ENCODE assay signal across 10 mouse cellular contexts in genomic region chr7:28570982-28571682, GRCm38 (mm10). TPM values are rescaled to one million over a fixed set of nuclear protein-coding genes. Genes with fewer than 3 reads are reported as not detected.
DNase-seq lines count a peak whose midpoint lies in the region; ATAC-seq and TF ChIP-seq lines count a peak whose summit lies in the region.
"Had no signal": no experiment of that assay in that cellular context is flagged by ENCODE, and none has a peak within 500 bp of the region (broad histone marks: within the 10 kb centered on the region; RNA-seq: fewer than 3 reads in every experiment).

No protein-coding gene starts in this region.

- no peak overlapping the region for H3K4me3 ChIP-seq in forebrain, embryonic 14.5 days (ENCODE audit: low read depth, low read length)
- no peak overlapping the region for H3K4me3 ChIP-seq in forebrain, embryonic 11.5 days (ENCODE audit: low read depth, low read length)
- H3K4me3 ChIP-seq in E14TG2a.4 (replicated peaks; ENCODE audit: low read length), result peak overlapping the region; percentile 17; the same call in 1 of the 2 replicates
- H3K4me3 ChIP-seq in heart, embryonic 16.5 days (ENCODE audit: low read length), result no peak overlapping the region
- no peak overlapping the region for H3K4me3 ChIP-seq in limb, embryonic 11.5 days (ENCODE audit: low read depth, low read length)

- TF ChIP-seq CTCF in E14TG2a.4 (conservative IDR thresholded peaks at IDR 0.05; ENCODE audit: low read length), result no peak

- no peaks in the 10 kb centered on the region for H3K4me1 ChIP-seq in forebrain, embryonic 14.5 days (ENCODE audit: control insufficient read depth, insufficient read depth, low read length)
- H3K4me1 ChIP-seq in forebrain, embryonic 11.5 days (replicated peaks; ENCODE audit: control insufficient read depth, insufficient read depth, low read length), result no peaks in the 10 kb centered on the region
- H3K4me1 ChIP-seq in E14TG2a.4 (replicated peaks; ENCODE audit: low read depth, low read length), result peaks cover 99% of the 10 kb centered on the region
- H3K4me1 ChIP-seq in heart, embryonic 16.5 days (ENCODE audit: control insufficient read depth, insufficient read depth, low read length), result peaks cover 35% of the 10 kb centered on the region
- H3K4me1 ChIP-seq in limb, embryonic 11.5 days (ENCODE audit: control insufficient read depth, insufficient read depth, low read length), result no peaks in the 10 kb centered on the region

- no peaks in the 10 kb centered on the region for H3K9me3 ChIP-seq in forebrain, embryonic 14.5 days (replicated peaks; ENCODE audit: control insufficient read depth, low read length)
- H3K9me3 ChIP-seq in forebrain, embryonic 11.5 days (ENCODE audit: control insufficient read depth, low read length), result no peaks in the 10 kb centered on the region
- H3K9me3 ChIP-seq in E14TG2a.4 (ENCODE audit: low read length), result no peaks in the 10 kb centered on the region
- no peaks in the 10 kb centered on the region for H3K9me3 ChIP-seq in heart, embryonic 16.5 days (replicated peaks; ENCODE audit: control insufficient read depth, low read length)
- no peaks in the 10 kb centered on the region for H3K9me3 ChIP-seq in limb, embryonic 11.5 days (ENCODE audit: control insufficient read depth, low read length)

- no peak for ATAC-seq in forebrain, embryonic 14.5 days
- no peak for ATAC-seq in forebrain, embryonic 11.5 days (replicated peaks; ENCODE audit: low FRiP score)
- ATAC-seq in heart, embryonic 16.5 days (replicated peaks; ENCODE audit: extremely low read depth, insufficient read depth, low FRiP score), result no peak
- no peak for ATAC-seq in limb, embryonic 11.5 days (ENCODE audit: insufficient number of reproducible peaks, low FRiP score, low TSS enrichment, low read depth)

- H3K9ac ChIP-seq in forebrain, embryonic 14.5 days (ENCODE audit: low read length), result no peak overlapping the region
- H3K9ac ChIP-seq in forebrain, embryonic 11.5 days (ENCODE audit: low read length), result no peak overlapping the region
- peak overlapping the region; percentile 45 for H3K9ac ChIP-seq in heart, embryonic 16.5 days (ENCODE audit: low read length)
- 0 out of 2 replicates have a peak overlapping the region, but pooled peaks have one; percentile 1 for H3K9ac ChIP-seq in limb, embryonic 11.5 days (ENCODE audit: low read length)
- H3K9ac ChIP-seq: liver, embryonic 14.5 days had no signal

- no peak overlapping the region for H3K27ac ChIP-seq in forebrain, embryonic 14.5 days (ENCODE audit: low read depth, low read length)
- H3K27ac ChIP-seq in forebrain, embryonic 11.5 days (ENCODE audit: low read depth, low read length), result no peak overlapping the region
- peak overlapping the region; percentile 47 for H3K27ac ChIP-seq in heart, embryonic 16.5 days (ENCODE audit: low read length)
- H3K27ac ChIP-seq in limb, embryonic 11.5 days (replicated peaks; ENCODE audit: low read depth, low read length), result no peak overlapping the region
- H3K27ac ChIP-seq: liver, embryonic 14.5 days had no signal

- WGBS in forebrain, embryonic 14.5 days, result 44% methylated on average over 5 of the region's 5 CpGs
- WGBS in forebrain, embryonic 11.5 days, result 61% methylated on average over 5 of the region's 5 CpGs
- 34% methylated on average over 5 of the region's 5 CpGs for WGBS in heart, embryonic 16.5 days
- WGBS in limb, embryonic 11.5 days, result 49% methylated on average over 5 of the region's 5 CpGs

- peaks cover 29% of the 10 kb centered on the region for H3K36me3 ChIP-seq in forebrain, embryonic 14.5 days (ENCODE audit: control insufficient read depth, insufficient read depth, low read length)
- H3K36me3 ChIP-seq in forebrain, embryonic 11.5 days (ENCODE audit: control insufficient read depth, insufficient read depth, low read length), result peaks cover 2% of the 10 kb centered on the region; the same call in 1 of the 2 replicates
- peaks cover 93% of the 10 kb centered on the region for H3K36me3 ChIP-seq in E14TG2a.4 (ENCODE audit: insufficient read depth, low read length)
- H3K36me3 ChIP-seq in heart, embryonic 16.5 days (ENCODE audit: control insufficient read depth, insufficient read depth), result peaks cover 11% of the 10 kb centered on the region
- H3K36me3 ChIP-seq in limb, embryonic 11.5 days (ENCODE audit: control insufficient read depth, insufficient read depth, low read length), result peaks cover 7% of the 10 kb centered on the region

- H3K27me3 ChIP-seq in forebrain, embryonic 14.5 days (replicated peaks; ENCODE audit: control insufficient read depth, insufficient read depth, low read length), result no peaks in the 10 kb centered on the region
- H3K27me3 ChIP-seq in forebrain, embryonic 11.5 days (ENCODE audit: control insufficient read depth, insufficient read depth, low read length), result no peaks in the 10 kb centered on the region
- H3K27me3 ChIP-seq in E14TG2a.4 (ENCODE audit: insufficient read depth, low read length), result no peaks in the 10 kb centered on the region
- no peaks in the 10 kb centered on the region for H3K27me3 ChIP-seq in heart, embryonic 16.5 days (ENCODE audit: control insufficient read depth, insufficient read depth, low read length)
- no peaks in the 10 kb centered on the region for H3K27me3 ChIP-seq in limb, embryonic 11.5 days (ENCODE audit: control insufficient read depth, insufficient read depth, low read length)

- peak; percentile 64 for DNase-seq in forebrain, embryonic 14.5 days (ENCODE audit: low spot score)
- no peak for DNase-seq in forebrain, embryonic 11.5 days (ENCODE audit: low spot score)
- DNase-seq in limb, embryonic 11.5 days (ENCODE audit: low spot score), result no peak
- DNase-seq in layer of hippocampus, adult 11-12 months (ENCODE audit: low spot score), result no peak
- DNase-seq in thymus, postnatal 14 days, result no peak
- no peak for DNase-seq in ovary, adult 18-20 months (ENCODE audit: low spot score)

- H3K4me2 ChIP-seq in forebrain, embryonic 14.5 days (ENCODE audit: low read length), result no peak overlapping the region
- H3K4me2 ChIP-seq in forebrain, embryonic 11.5 days (ENCODE audit: low read depth, low read length, severe bottlenecking), result no peak overlapping the region
- H3K4me2 ChIP-seq in heart, embryonic 16.5 days (ENCODE audit: low read depth, low read length), result no peak overlapping the region
- no peak overlapping the region for H3K4me2 ChIP-seq in limb, embryonic 11.5 days (ENCODE audit: low read depth, severe bottlenecking)

RNA-seq across cellular contexts. Expression of gene Nccrp1, which starts 24.1 kb away (rescaled TPM):
- not detected in 2 replicates for polyA plus RNA-seq in forebrain, embryonic 14.5 days (2014; fragmentation: Nextera tagmentation; extraction: Ambion mirVana)
- not detected in 2 replicates for polyA plus RNA-seq in forebrain, embryonic 11.5 days (2014; fragmentation: Nextera tagmentation; extraction: Ambion mirVana)
- polyA plus RNA-seq in heart, embryonic 16.5 days (2015; fragmentation: Nextera tagmentation; extraction: Ambion mirVana), result not detected in 2 replicates
- not detected in 2 replicates for polyA plus RNA-seq in limb, embryonic 11.5 days (2014; fragmentation: Nextera tagmentation; extraction: Ambion mirVana)
- polyA plus RNA-seq: liver, embryonic 14.5 days had no signal

RNA-seq across cellular contexts. Expression of gene Samd4b, which starts 26.8 kb away (rescaled TPM):
- polyA plus RNA-seq in forebrain, embryonic 14.5 days (2014; fragmentation: Nextera tagmentation; extraction: Ambion mirVana), result 20.1 and 24.1 TPM in 2 replicates
- 40.7 and 41.1 TPM in 2 replicates for polyA plus RNA-seq in forebrain, embryonic 11.5 days (2014; fragmentation: Nextera tagmentation; extraction: Ambion mirVana)
- 16.0 and 20.6 TPM in 2 replicates for polyA plus RNA-seq in heart, embryonic 16.5 days (2015; fragmentation: Nextera tagmentation; extraction: Ambion mirVana)
- polyA plus RNA-seq in limb, embryonic 11.5 days (2014; fragmentation: Nextera tagmentation; extraction: Ambion mirVana), result 37.5 and 37.6 TPM in 2 replicates

RNA-seq across cellular contexts. Expression of gene Pak4, which starts 26.9 kb away (rescaled TPM):
- polyA plus RNA-seq in forebrain, embryonic 14.5 days (2014; fragmentation: Nextera tagmentation; extraction: Ambion mirVana), result 12.6 and 16.0 TPM in 2 replicates
- polyA plus RNA-seq in forebrain, embryonic 11.5 days (2014; fragmentation: Nextera tagmentation; extraction: Ambion mirVana), result 50.7 and 56.2 TPM in 2 replicates
- 25.1 and 30.0 TPM in 2 replicates for polyA plus RNA-seq in heart, embryonic 16.5 days (2015; fragmentation: Nextera tagmentation; extraction: Ambion mirVana)
- polyA plus RNA-seq in limb, embryonic 11.5 days (2014; fragmentation: Nextera tagmentation; extraction: Ambion mirVana), result 37.4 and 44.5 TPM in 2 replicates

RNA-seq across cellular contexts. Expression of gene Sycn, which starts 30.4 kb away (rescaled TPM):
- polyA plus RNA-seq in forebrain, embryonic 14.5 days (2014; fragmentation: Nextera tagmentation; extraction: Ambion mirVana), result not detected in 2 replicates
- polyA plus RNA-seq in forebrain, embryonic 11.5 days (2014; fragmentation: Nextera tagmentation; extraction: Ambion mirVana), result not detected in 2 replicates
- polyA plus RNA-seq in heart, embryonic 16.5 days (2015; fragmentation: Nextera tagmentation; extraction: Ambion mirVana), result not detected in 2 replicates
- not detected in 2 replicates for polyA plus RNA-seq in limb, embryonic 11.5 days (2014; fragmentation: Nextera tagmentation; extraction: Ambion mirVana)
- polyA plus RNA-seq: liver, embryonic 14.5 days had no signal

RNA-seq across cellular contexts. Expression of gene Ifnl3, which starts 48.5 kb away (rescaled TPM):
- polyA plus RNA-seq in forebrain, embryonic 14.5 days (2014; fragmentation: Nextera tagmentation; extraction: Ambion mirVana), result not detected in 2 replicates
- not detected in 2 replicates for polyA plus RNA-seq in forebrain, embryonic 11.5 days (2014; fragmentation: Nextera tagmentation; extraction: Ambion mirVana)
- polyA plus RNA-seq in heart, embryonic 16.5 days (2015; fragmentation: Nextera tagmentation; extraction: Ambion mirVana), result not detected in 2 replicates
- polyA plus RNA-seq in limb, embryonic 11.5 days (2014; fragmentation: Nextera tagmentation; extraction: Ambion mirVana), result not detected in 2 replicates
- polyA plus RNA-seq: liver, embryonic 14.5 days; spleen, adult 2 months had no signal

Comparison
In these comparisons a context has a peak if more than half of its experiments do, and no peak if none do; other contexts are left out.
1. H3K9ac ChIP-seq: peak in heart, embryonic 16.5 days (single experiment) and limb, embryonic 11.5 days (single experiment); none in forebrain, embryonic 14.5 days (single experiment) and forebrain, embryonic 11.5 days (single experiment).